Mouse (Mus musculus): ENCODE results near the gene Arhgap45. TPM values are rescaled to one million over a fixed set of nuclear protein-coding genes. Genes with fewer than 3 reads are reported as not detected.

Gene Arhgap45
- polyA plus RNA-seq, 1 experiment from 2014 or later, result 17.7 TPM

- no peaks in the 10 kb centered on the region for H3K36me3 ChIP-seq (ENCODE audit: control insufficient read depth, insufficient read depth)
- H3K4me3 ChIP-seq (ENCODE audit: low read length), result peak overlapping the region; percentile 47
- H3K4me2 ChIP-seq (ENCODE audit: low read depth, low read length), result 0 out of 2 replicates have a peak overlapping the region, but pooled peaks have one; percentile 26
- 51% methylated on average over 3 of the region's 3 CpGs for WGBS
- no peaks in the 10 kb centered on the region for H3K9me3 ChIP-seq (replicated peaks; ENCODE audit: control insufficient read depth, low read length)
- no peak overlapping the region; the same call in 1 of the 2 replicates for H3K9ac ChIP-seq (ENCODE audit: low read length)
- H3K27me3 ChIP-seq (ENCODE audit: control insufficient read depth, insufficient read depth, low read length), result peaks cover 22% of the 10 kb centered on the region
- H3K27ac ChIP-seq (ENCODE audit: low read length), result peak overlapping the region; percentile 66; the same call in 1 of the 2 replicates
- H3K4me1 ChIP-seq (ENCODE audit: control insufficient read depth, insufficient read depth, low read length), result peaks cover 7% of the 10 kb centered on the region
- no peak for ATAC-seq (replicated peaks; ENCODE audit: extremely low read depth, insufficient read depth, low FRiP score)
These were observed 908 bp downstream of the Arhgap45 start for GRCm38 (mm10) chr10:80017361-80017760.

DNA sequence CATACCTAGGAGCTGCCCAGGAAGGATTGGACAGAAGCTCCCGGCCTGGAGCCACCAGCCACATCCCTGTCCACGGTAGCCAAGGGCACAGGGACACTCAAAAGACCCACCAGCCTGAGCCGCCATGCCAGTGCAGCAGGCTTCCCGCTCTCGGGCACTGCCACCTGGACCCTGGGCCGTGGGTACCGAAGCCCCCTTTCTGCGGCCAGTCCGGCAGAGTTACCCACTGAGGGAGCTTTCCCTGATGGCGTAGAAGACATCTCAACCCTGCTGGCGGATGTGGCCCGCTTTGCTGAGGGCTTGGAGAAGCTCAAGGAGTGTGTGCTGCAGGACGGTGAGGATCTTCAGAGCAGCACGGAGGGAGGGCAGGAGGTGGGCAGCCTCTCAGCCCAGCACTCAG, 1.3 kb downstream of the Arhgap45 start:
- Histone ChIP-seq H3K4me3 (ENCODE audit: low read length) (peak overlapping the region; percentile 44), H3K4me2 (ENCODE audit: low read depth, low read length) (peak overlapping the region; percentile 26; the same call in 1 of the 2 replicates)

GRCm38 (mm10) chr10:80018739-80019297, 2.4 kb downstream of the Arhgap45 start:
- Histone ChIP-seq H3K36me3 (ENCODE audit: control insufficient read depth, insufficient read depth) (no peaks in the 10 kb centered on the region), H3K4me2 (ENCODE audit: low read depth, low read length) (peak overlapping the region; percentile 46), H3K27me3 (ENCODE audit: control insufficient read depth, insufficient read depth, low read length) (peaks cover 14% of the 10 kb centered on the region), H3K9me3 (replicated peaks; ENCODE audit: control insufficient read depth, low read length) (no peaks in the 10 kb centered on the region; the same call in 1 of the 2 replicates), H3K4me3 (ENCODE audit: low read length) (peak overlapping the region; percentile 36), H3K9ac (ENCODE audit: low read length) (peak overlapping the region; percentile 61), H3K27ac (ENCODE audit: low read length) (peak overlapping the region; percentile 40), H3K4me1 (ENCODE audit: control insufficient read depth, insufficient read depth, low read length) (peaks cover 7% of the 10 kb centered on the region)
- WGBS, result 7% methylated on average over 14 of the region's 15 CpGs
- peak; percentile 61 for ATAC-seq (replicated peaks; ENCODE audit: extremely low read depth, insufficient read depth, low FRiP score)

More for the DNA sequence above, 1.3 kb downstream of the Arhgap45 start:
- 77% methylated on average over 14 of the region's 14 CpGs for WGBS
- Histone ChIP-seq H3K9ac (ENCODE audit: low read length) (peak overlapping the region; percentile 43; the same call in 1 of the 2 replicates), H3K27me3 (ENCODE audit: control insufficient read depth, insufficient read depth, low read length) (peaks cover 22% of the 10 kb centered on the region), H3K36me3 (ENCODE audit: control insufficient read depth, insufficient read depth) (no peaks in the 10 kb centered on the region), H3K9me3 (replicated peaks; ENCODE audit: control insufficient read depth, low read length) (no peaks in the 10 kb centered on the region), H3K27ac (ENCODE audit: low read length) (peak overlapping the region; percentile 66), H3K4me1 (ENCODE audit: control insufficient read depth, insufficient read depth, low read length) (peaks cover 7% of the 10 kb centered on the region)
- no peak for ATAC-seq (replicated peaks; ENCODE audit: extremely low read depth, insufficient read depth, low FRiP score)

DNA sequence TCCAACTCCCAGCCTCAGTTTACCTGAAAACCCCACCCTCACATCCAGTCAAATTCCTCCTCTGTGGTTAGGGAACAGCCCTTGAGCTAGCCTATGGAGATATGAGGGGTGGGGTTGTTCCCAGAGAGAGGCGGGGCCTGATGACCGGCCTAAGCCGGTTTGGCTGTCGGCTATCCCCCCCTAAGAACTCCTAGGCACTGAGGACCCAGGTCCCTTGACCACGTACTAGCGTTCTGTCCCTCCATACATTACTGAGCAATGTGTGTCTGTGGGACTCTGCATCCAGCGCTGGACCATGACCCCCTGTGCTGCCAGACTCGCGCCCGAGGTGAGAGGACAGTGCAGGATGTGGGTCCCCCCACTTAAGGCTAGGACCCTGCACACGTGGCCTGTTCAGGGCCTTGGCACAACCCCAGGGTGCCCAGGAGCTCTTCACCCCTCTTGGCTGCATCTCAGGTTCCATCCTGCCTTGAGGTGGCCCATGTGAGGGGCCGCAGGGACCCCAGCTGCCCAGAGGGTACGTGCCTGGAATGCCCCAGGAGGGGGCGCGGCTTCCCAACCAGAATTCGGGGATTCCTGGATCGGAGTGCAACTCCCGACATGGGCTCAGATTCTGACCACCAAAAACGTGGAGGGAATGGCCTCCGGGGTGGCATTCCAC, 3.1 kb downstream of the Arhgap45 start:
- H3K27ac ChIP-seq (ENCODE audit: low read length), result peak overlapping the region; percentile 40

GRCm38 (mm10) chr10:80020191-80020590, 3.7 kb downstream of the Arhgap45 start:
- Histone ChIP-seq H3K27ac (ENCODE audit: low read length) (0 out of 2 replicates have a peak overlapping the region, but pooled peaks have one; percentile 40), H3K9ac (ENCODE audit: low read length) (peak overlapping the region; percentile 34), H3K27me3 (ENCODE audit: control insufficient read depth, insufficient read depth, low read length) (peaks cover 1% of the 10 kb centered on the region; the same call in 1 of the 2 replicates), H3K4me3 (ENCODE audit: low read length) (peak overlapping the region; percentile 30), H3K36me3 (ENCODE audit: control insufficient read depth, insufficient read depth) (no peaks in the 10 kb centered on the region), H3K4me2 (ENCODE audit: low read depth, low read length) (peak overlapping the region; percentile 46), H3K9me3 (replicated peaks; ENCODE audit: control insufficient read depth, low read length) (no peaks in the 10 kb centered on the region; the same call in 1 of the 2 replicates), H3K4me1 (ENCODE audit: control insufficient read depth, insufficient read depth, low read length) (peaks cover 9% of the 10 kb centered on the region)
- ATAC-seq (replicated peaks; ENCODE audit: extremely low read depth, insufficient read depth, low FRiP score), result no peak
- 43% methylated on average over 11 of the region's 11 CpGs for WGBS

More for the DNA sequence above, 3.1 kb downstream of the Arhgap45 start:
- H3K27me3 ChIP-seq (ENCODE audit: control insufficient read depth, insufficient read depth, low read length), result peaks cover 7% of the 10 kb centered on the region
- peaks cover 9% of the 10 kb centered on the region for H3K4me1 ChIP-seq (ENCODE audit: control insufficient read depth, insufficient read depth, low read length)
- 0 out of 2 replicates have a peak, but pooled peaks have one; percentile 12 for ATAC-seq (replicated peaks; ENCODE audit: extremely low read depth, insufficient read depth, low FRiP score)
- H3K36me3 ChIP-seq (ENCODE audit: control insufficient read depth, insufficient read depth), result no peaks in the 10 kb centered on the region
- peak overlapping the region; percentile 46 for H3K4me2 ChIP-seq (ENCODE audit: low read depth, low read length)
- WGBS, result 18% methylated on average over 20 of the region's 20 CpGs
- H3K9ac ChIP-seq (ENCODE audit: low read length), result peak overlapping the region; percentile 34
- no peaks in the 10 kb centered on the region; the same call in 1 of the 2 replicates for H3K9me3 ChIP-seq (replicated peaks; ENCODE audit: control insufficient read depth, low read length)
- peak overlapping the region; percentile 30 for H3K4me3 ChIP-seq (ENCODE audit: low read length)

DNA sequence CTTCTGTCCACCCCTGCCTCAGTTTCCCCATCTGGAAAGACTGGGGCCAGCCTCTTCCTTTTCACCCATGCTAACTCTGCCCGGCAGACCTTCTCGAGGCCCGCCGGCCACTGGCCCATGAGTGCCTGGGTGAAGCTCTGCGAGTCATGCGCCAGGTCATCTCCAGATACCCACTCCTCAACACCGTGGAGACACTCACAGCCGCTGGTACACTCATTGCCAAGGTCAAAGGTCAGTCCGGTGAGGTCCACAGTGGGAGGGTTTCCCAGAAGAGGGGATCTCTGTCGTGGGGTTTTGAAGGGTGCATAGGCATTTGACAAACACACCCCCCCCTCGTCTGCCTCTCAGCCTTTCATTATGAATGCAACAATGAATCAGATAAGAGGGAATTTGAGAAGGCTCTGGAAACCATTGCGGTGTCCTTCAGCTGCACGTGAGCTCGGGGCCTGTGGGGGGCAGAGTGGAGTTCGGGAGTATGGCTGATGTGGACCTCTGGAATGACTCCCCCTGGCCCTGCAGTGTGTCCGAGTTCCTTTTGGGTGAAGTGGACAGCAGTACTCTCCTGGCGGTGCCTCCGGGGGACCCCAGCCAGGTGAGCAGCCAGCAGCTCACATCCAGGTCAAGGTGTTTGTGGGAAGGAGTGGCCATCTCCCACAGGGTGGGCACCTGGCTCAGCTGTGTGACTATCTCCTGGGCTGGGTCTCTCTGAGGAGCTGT, 4.3 kb downstream of the Arhgap45 start:
- Histone ChIP-seq H3K9me3 (replicated peaks; ENCODE audit: control insufficient read depth, low read length) (no peaks in the 10 kb centered on the region; the same call in 1 of the 2 replicates), H3K9ac (ENCODE audit: low read length) (no peak overlapping the region), H3K4me1 (ENCODE audit: control insufficient read depth, insufficient read depth, low read length) (peaks cover 9% of the 10 kb centered on the region), H3K27ac (ENCODE audit: low read length) (no peak overlapping the region), H3K27me3 (ENCODE audit: control insufficient read depth, insufficient read depth, low read length) (no peaks in the 10 kb centered on the region), H3K36me3 (ENCODE audit: control insufficient read depth, insufficient read depth) (no peaks in the 10 kb centered on the region), H3K4me2 (ENCODE audit: low read depth, low read length) (no peak overlapping the region), H3K4me3 (ENCODE audit: low read length) (no peak overlapping the region)
- ATAC-seq (replicated peaks; ENCODE audit: extremely low read depth, insufficient read depth, low FRiP score), result no peak
- 80% methylated on average over 18 of the region's 18 CpGs for WGBS

DNA sequence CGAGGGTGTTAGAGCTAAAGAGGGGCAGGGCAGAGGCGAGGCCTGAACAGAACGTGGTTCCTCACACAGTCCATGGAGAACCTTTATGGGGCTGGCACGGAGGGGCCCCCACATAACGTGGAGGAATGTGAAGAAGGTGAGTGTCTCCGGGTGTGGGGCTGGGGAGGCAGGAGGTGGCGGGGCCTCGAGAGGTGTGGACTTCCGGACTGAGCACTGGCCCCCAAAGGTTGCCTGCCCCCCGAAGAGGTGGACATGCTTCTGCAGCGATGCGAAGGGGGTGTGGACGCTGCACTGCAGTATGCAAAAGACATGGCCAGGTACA, 4.8 kb downstream of the Arhgap45 start:
- H3K9ac ChIP-seq (ENCODE audit: low read length), result no peak overlapping the region
- 88% methylated on average over 13 of the region's 13 CpGs for WGBS
- no peak for ATAC-seq (replicated peaks; ENCODE audit: extremely low read depth, insufficient read depth, low FRiP score)
- H3K4me3 ChIP-seq (ENCODE audit: low read length), result no peak overlapping the region
- H3K27me3 ChIP-seq (ENCODE audit: control insufficient read depth, insufficient read depth, low read length), result no peaks in the 10 kb centered on the region
- peaks cover 9% of the 10 kb centered on the region for H3K4me1 ChIP-seq (ENCODE audit: control insufficient read depth, insufficient read depth, low read length)
- no peaks in the 10 kb centered on the region; the same call in 1 of the 2 replicates for H3K9me3 ChIP-seq (replicated peaks; ENCODE audit: control insufficient read depth, low read length)
- no peak overlapping the region for H3K4me2 ChIP-seq (ENCODE audit: low read depth, low read length)
- no peak overlapping the region for H3K27ac ChIP-seq (ENCODE audit: low read length)
- no peaks in the 10 kb centered on the region for H3K36me3 ChIP-seq (ENCODE audit: control insufficient read depth, insufficient read depth)

- 88% methylated on average over 12 of the region's 12 CpGs for WGBS
- no peak for ATAC-seq (replicated peaks; ENCODE audit: extremely low read depth, insufficient read depth, low FRiP score)
These were observed 5.7 kb downstream of the Arhgap45 start for GRCm38 (mm10) chr10:80022164-80022563.

More at GRCm38 (mm10) chr10:80022164-80022563, 5.7 kb downstream of the Arhgap45 start:
- Histone ChIP-seq H3K9ac (ENCODE audit: low read length) (no peak overlapping the region), H3K27me3 (ENCODE audit: control insufficient read depth, insufficient read depth, low read length) (no peaks in the 10 kb centered on the region), H3K4me3 (ENCODE audit: low read length) (no peak overlapping the region), H3K4me2 (ENCODE audit: low read depth, low read length) (no peak overlapping the region), H3K27ac (ENCODE audit: low read length) (no peak overlapping the region), H3K4me1 (ENCODE audit: control insufficient read depth, insufficient read depth, low read length) (peaks cover 9% of the 10 kb centered on the region), H3K9me3 (replicated peaks; ENCODE audit: control insufficient read depth, low read length) (no peaks in the 10 kb centered on the region; the same call in 1 of the 2 replicates), H3K36me3 (ENCODE audit: control insufficient read depth, insufficient read depth) (no peaks in the 10 kb centered on the region)

Data from heart, embryonic 16.5 days (tissue).